Mouse (Mus musculus) kidney, embryonic 16.5 days (tissue): ENCODE measurements at regions not wholly inside any gene's neighbourhood (a gene's known extent, or its start where the extent isn't known, plus 50 kb on each side); places are given as distances from the start of the nearest gene placed in this dataset.
A peak's percentile ranks its signal among the peaks of the same experiment; 100 is the strongest.
"Not testable (repeated sequence)": the region's sequence is repeated elsewhere in the genome, so short reads cannot be mapped to it uniquely, and the experiment has no call there.

Source experiments
- ATAC-seq: fragments of 200-750 bp; cut with Nextera tagmentation; 2 replicates; pipeline ENCODE4 v1.8.0; 2017; ENCODE audit warnings: moderate TSS enrichment; ENCODE audit not compliant: low FRiP score, low TSS enrichment
- H3K27ac ChIP-seq: fragments of 300-500 bp; sonication (generic); 2 replicates; pipeline ENCODE4 v1.5.1; 2014; ENCODE audit warnings: low read length
- H3K27me3 ChIP-seq: fragments of 300-500 bp; sonication (generic); 2 replicates; pipeline ENCODE4 v1.6.1; 2014; ENCODE audit warnings: low read length, control low read depth, mixed read lengths; ENCODE audit not compliant: insufficient read depth
- H3K36me3 ChIP-seq: fragments of 300-500 bp; sonication (generic); 2 replicates; pipeline ENCODE4 v1.6.1; 2014; ENCODE audit warnings: low read length, control low read depth, mixed read lengths; ENCODE audit not compliant: insufficient read depth
- H3K4me1 ChIP-seq: fragments of 300-500 bp; sonication (generic); 2 replicates; pipeline ENCODE4 v1.6.1; 2014; ENCODE audit warnings: low read length, control low read depth, mixed read lengths; ENCODE audit not compliant: insufficient read depth
- H3K4me2 ChIP-seq: fragments of 300-500 bp; sonication (generic); replicated peaks from 2 replicates; pipeline ENCODE4 v1.6.1; 2014; ENCODE audit warnings: low read depth, low read length
- H3K4me3 ChIP-seq: fragments of 300-500 bp; sonication (generic); 2 replicates; pipeline ENCODE4 v1.5.1; 2014; ENCODE audit warnings: mild to moderate bottlenecking, low read length
- H3K9ac ChIP-seq: fragments of 300-500 bp; sonication (generic); replicated peaks from 2 replicates; pipeline ENCODE4 v1.6.1; 2014; ENCODE audit warnings: low read length
- H3K9me3 ChIP-seq: fragments of 300-500 bp; sonication (generic); 2 replicates; pipeline ENCODE4 v1.6.1; 2016; ENCODE audit warnings: low read length, control low read depth
- WGBS: fragments of 180-500 bp; shearing (Covaris S2); extraction: QIAGEN DNeasy Blood & Tissue Kit; methylation state at CpG from one replicate; pipeline ENCODE4 v1.1.7; 2014; 5-methylcytosine and 5-hydroxymethylcytosine counted together

DNA sequence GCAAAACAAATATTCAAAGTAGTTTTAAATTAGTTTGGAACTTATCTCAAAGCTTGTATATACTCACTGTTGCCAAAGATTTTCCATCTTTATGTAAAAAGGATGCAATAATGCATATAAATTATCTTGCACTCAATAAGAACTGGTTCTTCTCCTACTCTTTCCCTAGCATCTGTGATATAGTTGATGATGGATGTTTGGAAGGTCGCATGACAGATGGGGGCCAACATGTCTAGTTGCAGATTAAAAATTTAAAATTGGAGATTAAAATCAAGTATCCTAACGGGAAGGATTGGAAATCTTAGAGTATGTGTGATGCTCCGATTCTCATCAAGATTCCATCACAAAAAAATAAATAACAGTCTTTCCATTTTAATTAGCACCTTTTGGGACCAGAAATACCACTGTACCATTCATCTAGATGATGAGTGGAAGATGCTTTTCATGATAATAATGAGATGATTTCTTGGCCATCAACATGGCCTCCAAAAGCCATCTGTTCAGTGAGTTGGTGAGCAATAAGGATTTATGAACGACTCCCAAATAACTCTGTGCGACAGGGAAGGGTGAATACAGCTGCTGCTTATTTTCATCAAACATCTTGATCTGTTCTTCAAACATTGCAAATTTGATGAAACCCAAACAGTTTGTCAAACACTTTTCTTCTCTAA lies 655.9 kb upstream of the Cdh8 start:
- Histone ChIP-seq H3K9me3 (no peaks in the 10 kb centered on the region), H3K27ac (no peak overlapping the region), H3K4me1 (no peaks in the 10 kb centered on the region), H3K9ac (no peak overlapping the region), H3K4me3 (no peak overlapping the region), H3K36me3 (no peaks in the 10 kb centered on the region), H3K27me3 (no peaks in the 10 kb centered on the region), H3K4me2 (no peak overlapping the region)
- no peak for ATAC-seq
- 87% methylated on average over 5 of the region's 5 CpGs for WGBS

DNA sequence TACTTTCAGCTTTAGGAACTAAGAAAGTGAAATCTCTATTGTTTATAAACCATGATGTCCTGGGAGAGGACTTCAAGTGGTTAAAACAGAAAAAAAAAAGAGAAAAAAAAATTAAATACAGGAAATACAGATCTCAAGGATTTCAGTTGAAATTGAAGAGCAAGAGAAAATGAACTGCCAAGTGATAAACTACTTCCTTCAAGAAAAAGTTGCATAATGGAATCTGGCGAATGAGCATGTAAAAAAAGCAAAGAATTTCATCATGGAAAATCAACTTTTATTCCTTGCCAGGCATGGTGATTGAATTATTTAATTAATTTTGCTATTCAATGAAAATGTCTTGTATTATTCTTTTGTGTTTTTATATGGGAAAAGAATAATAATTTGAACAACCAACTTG lies 653.5 kb upstream of the Cdh8 start:
- no peak overlapping the region for H3K27ac ChIP-seq
- no peaks in the 10 kb centered on the region for H3K36me3 ChIP-seq
- no peak overlapping the region for H3K4me2 ChIP-seq
- H3K4me1 ChIP-seq, result no peaks in the 10 kb centered on the region
- H3K9me3 ChIP-seq, result no peaks in the 10 kb centered on the region
- WGBS, result 64% methylated on average over 1 of the region's 1 CpGs
- ATAC-seq, result no peak
- H3K27me3 ChIP-seq, result no peaks in the 10 kb centered on the region
- H3K4me3 ChIP-seq, result no peak overlapping the region
- H3K9ac ChIP-seq, result no peak overlapping the region

DNA sequence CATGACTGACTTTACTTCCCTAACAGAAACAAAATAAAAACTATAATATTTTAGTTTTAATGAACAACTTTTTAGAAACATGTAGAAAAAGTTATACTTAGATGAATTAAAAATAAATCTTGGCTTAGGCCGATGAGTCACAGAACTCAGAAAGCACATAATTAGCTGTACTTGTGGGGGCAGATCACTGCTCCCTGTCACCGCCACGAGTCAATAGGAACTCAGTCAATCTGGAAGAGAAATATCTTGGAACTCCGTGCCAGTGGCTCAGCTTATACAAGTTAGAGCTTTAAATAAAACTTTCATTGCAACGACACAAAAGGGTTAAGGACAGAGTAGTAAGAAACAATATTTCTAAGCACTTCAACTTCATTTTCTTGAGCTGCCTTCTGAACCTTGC lies 622.7 kb upstream of the Cdh8 start:
- WGBS, result 72% methylated on average over 5 of the region's 5 CpGs
- Histone ChIP-seq H3K36me3 (no peaks in the 10 kb centered on the region), H3K27ac (no peak overlapping the region), H3K4me2 (no peak overlapping the region), H3K27me3 (no peaks in the 10 kb centered on the region), H3K9ac (no peak overlapping the region), H3K9me3 (no peaks in the 10 kb centered on the region), H3K4me1 (no peaks in the 10 kb centered on the region), H3K4me3 (no peak overlapping the region)
- no peak for ATAC-seq

DNA sequence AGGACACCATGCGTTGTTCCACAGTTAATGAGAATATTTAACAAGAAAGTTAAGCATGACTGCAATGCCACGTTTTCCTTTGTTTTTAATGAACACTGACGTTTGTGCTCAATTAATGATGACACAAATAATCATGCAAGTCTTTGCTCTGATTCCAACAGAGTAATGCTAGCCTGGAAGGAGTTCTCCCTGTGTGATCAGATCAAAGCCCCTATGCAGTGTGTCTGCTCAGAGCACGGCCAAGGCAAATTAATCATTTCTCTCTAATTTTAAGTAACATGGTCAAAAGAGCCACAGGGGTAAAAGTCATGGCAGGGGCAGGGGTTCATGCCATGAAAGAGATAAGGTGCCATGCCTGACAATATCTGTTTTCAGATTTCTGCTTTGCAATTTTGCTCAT lies 618.2 kb upstream of the Cdh8 start:
- H3K27me3 ChIP-seq, result no peaks in the 10 kb centered on the region
- no peak overlapping the region for H3K27ac ChIP-seq
- no peak overlapping the region for H3K4me2 ChIP-seq
- 62% methylated on average over 4 of the region's 4 CpGs for WGBS
- no peak for ATAC-seq
- no peaks in the 10 kb centered on the region for H3K36me3 ChIP-seq
- H3K4me3 ChIP-seq, result no peak overlapping the region
- no peaks in the 10 kb centered on the region for H3K9me3 ChIP-seq
- no peak overlapping the region for H3K9ac ChIP-seq
- no peaks in the 10 kb centered on the region for H3K4me1 ChIP-seq

DNA sequence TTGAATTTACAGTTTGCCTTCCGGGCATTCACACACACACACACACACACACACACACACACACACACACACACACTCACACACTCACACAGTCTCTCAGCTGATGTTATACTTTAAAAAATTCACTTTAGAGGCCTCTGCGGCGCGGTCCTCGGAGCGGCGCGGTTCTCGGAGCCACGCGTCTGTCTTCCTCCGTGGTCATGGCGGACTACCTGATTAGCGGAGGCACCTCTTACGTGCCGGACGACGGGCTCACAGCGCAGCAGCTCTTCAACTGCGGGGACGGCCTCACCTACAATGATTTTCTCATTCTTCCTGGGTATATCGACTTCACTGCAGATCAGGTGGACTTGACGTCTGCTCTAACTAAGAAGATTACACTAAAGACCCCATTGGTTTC lies 614.1 kb upstream of the Cdh8 start:
- not testable (repeated sequence) for H3K27me3 ChIP-seq, H3K9me3 ChIP-seq, ATAC-seq, H3K36me3 ChIP-seq, H3K27ac ChIP-seq, H3K4me2 ChIP-seq, H3K9ac ChIP-seq, H3K4me1 ChIP-seq, H3K4me3 ChIP-seq
- 94% methylated on average over 20 of the region's 23 CpGs for WGBS

DNA sequence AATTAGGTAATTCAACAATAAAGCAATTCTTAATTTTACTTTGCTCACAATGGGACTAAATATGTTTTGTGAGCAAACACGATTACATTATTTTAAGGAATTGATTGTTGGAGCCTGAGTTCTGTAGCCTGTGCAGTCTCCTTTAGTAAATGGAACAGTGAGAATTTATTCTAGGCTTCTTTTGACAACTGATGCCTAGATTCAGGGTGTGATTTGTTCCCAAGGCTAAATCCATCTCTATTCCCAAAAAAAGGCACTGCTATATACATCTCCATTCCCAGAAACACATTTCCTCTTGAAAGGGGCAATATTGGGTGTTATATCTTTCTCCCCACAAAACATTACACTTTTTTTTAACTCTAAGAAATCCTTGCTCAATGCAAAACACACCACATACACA lies 599.4 kb upstream of the Cdh8 start:
- H3K4me2 ChIP-seq, result no peak overlapping the region
- no peaks in the 10 kb centered on the region for H3K36me3 ChIP-seq
- no peak overlapping the region for H3K27ac ChIP-seq
- no peak overlapping the region for H3K4me3 ChIP-seq
- H3K4me1 ChIP-seq, result no peaks in the 10 kb centered on the region
- no peak for ATAC-seq
- no peak overlapping the region for H3K9ac ChIP-seq
- no peaks in the 10 kb centered on the region for H3K27me3 ChIP-seq
- H3K9me3 ChIP-seq, result no peaks in the 10 kb centered on the region
- 100% methylated on average over 1 of the region's 1 CpGs for WGBS

DNA sequence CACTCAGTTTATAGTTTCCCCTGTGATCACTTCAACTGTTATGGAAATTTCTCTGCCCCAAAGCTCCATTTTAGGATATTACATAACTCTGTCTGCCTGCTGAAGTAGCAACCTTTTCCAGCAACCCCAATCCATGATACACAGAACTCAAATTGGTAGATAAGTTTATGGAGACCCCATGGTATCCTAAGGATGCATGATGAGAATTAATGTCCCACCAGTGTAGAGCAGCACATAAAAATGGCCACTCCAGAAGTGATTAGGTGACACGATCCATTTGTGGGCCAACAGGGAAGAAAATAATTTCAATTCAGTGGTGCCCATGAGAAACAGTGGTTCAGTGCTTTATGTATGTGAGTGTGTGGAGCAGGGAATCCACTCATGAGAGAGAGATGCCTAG lies 583.3 kb upstream of the Cdh8 start:
- ATAC-seq, result no peak
- H3K9ac ChIP-seq, result no peak overlapping the region
- H3K4me3 ChIP-seq, result no peak overlapping the region
- H3K4me2 ChIP-seq, result no peak overlapping the region
- no peak overlapping the region for H3K27ac ChIP-seq
- no peaks in the 10 kb centered on the region for H3K36me3 ChIP-seq
- no peaks in the 10 kb centered on the region for H3K27me3 ChIP-seq
- H3K4me1 ChIP-seq, result no peaks in the 10 kb centered on the region
- H3K9me3 ChIP-seq, result no peaks in the 10 kb centered on the region
- WGBS, result 84% methylated on average over 1 of the region's 1 CpGs

DNA sequence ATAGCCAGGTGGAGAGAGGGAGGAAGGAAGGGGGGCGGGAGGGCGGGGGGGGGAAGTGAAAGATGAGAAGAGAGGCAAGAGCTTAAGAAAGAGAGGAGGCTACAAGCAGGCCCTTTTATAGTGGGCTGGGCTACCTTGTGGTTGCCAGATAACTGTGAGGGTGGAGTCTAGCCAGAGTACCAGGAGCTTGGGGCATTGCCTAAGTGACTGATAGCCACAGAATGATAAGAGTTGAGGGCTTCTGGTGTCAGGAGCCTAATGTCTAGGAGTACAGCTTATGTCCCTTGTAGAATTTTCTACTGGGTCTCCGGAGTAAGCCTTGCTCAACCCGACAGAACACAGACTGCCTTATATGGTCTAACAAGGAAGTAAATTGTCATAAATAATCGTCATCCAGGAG lies 567.4 kb upstream of the Cdh8 start:
- no peaks in the 10 kb centered on the region for H3K9me3 ChIP-seq
- H3K27me3 ChIP-seq, result no peaks in the 10 kb centered on the region
- ATAC-seq, result 0 out of 2 replicates have a peak, but pooled peaks have one; percentile 23
- no peak overlapping the region for H3K9ac ChIP-seq
- H3K4me1 ChIP-seq, result no peaks in the 10 kb centered on the region
- no peak overlapping the region for H3K4me3 ChIP-seq
- H3K4me2 ChIP-seq, result no peak overlapping the region
- 65% methylated on average over 5 of the region's 5 CpGs for WGBS
- H3K36me3 ChIP-seq, result no peaks in the 10 kb centered on the region
- H3K27ac ChIP-seq, result no peak overlapping the region

DNA sequence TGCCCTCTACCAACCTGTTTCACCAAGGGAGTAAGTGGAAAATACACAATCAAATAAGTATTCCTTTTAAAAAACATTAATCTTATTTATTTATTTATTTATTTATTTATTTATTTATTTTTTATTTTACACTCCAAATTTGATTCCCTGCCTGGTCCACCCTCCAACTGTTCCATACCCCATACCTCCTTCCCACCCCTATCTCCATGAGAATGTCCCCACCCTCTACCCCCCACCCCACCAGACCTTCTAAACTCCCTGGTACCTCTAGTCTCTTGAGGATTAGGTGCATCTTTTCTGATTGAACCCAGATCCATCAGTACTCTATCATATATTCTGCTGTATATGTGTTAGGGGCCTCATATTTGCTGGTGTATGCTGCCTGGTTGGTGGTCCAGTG lies 538.4 kb upstream of the Cdh8 start:
- Histone ChIP-seq H3K36me3 (no peaks in the 10 kb centered on the region), H3K4me3 (no peak overlapping the region)
- ATAC-seq, result no peak

DNA sequence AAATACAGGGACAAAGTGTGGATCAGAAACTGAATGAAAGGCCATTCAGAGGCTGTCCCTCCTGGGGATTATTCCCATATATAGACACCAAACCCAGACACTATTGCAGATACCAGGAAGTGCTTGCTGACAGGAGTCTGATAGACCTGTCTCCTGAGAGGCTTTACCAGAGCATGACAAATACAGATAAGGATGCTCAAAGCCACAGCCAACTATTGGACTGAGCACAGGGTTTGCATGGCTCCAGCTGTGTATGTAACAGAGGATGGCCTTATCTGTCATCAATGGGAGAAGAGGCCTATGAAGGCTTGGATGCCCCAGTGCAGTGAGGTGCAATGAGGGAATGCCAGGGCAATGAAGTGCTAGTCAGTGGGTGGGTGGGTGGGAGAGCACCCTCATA lies 537.6 kb upstream of the Cdh8 start:
- Histone ChIP-seq H3K27me3 (no peaks in the 10 kb centered on the region), H3K4me1 (no peaks in the 10 kb centered on the region), H3K4me3 (no peak overlapping the region), H3K36me3 (no peaks in the 10 kb centered on the region), H3K9ac (no peak overlapping the region), H3K27ac (no peak overlapping the region), H3K4me2 (no peak overlapping the region), H3K9me3 (no peaks in the 10 kb centered on the region)
- ATAC-seq, result no peak

More for the DNA sequence above, 538.4 kb upstream of the Cdh8 start:
- H3K4me1 ChIP-seq, result no peaks in the 10 kb centered on the region
- no peak overlapping the region for H3K9ac ChIP-seq
- no peak overlapping the region for H3K27ac ChIP-seq
- no peak overlapping the region for H3K4me2 ChIP-seq
- no peaks in the 10 kb centered on the region for H3K27me3 ChIP-seq
- H3K9me3 ChIP-seq, result no peaks in the 10 kb centered on the region
